Mouse (Mus musculus) heart, embryonic 14.5 days (tissue): ENCODE measurements around the gene Mmp11. TPM values are rescaled to one million over a fixed set of nuclear protein-coding genes. Genes with fewer than 3 reads are reported as not detected.
"Not testable (repeated sequence)": the region's sequence is repeated elsewhere in the genome, so short reads cannot be mapped to it uniquely, and the experiment has no call there.

Source experiments
- ATAC-seq: fragments of 200-750 bp; cut with Nextera tagmentation; 2 replicates; pipeline ENCODE4 v1.8.0; 2017; ENCODE audit warnings: low read depth, moderate TSS enrichment; ENCODE audit not compliant: insufficient number of reproducible peaks, insufficient read depth, low FRiP score
- H3K27ac ChIP-seq, 2 experiments: fragments of 200-500 bp in 1 of 2; fragments of 300-500 bp in 1 of 2; sonication (generic) in 1 of 2; replicated peaks in 1 of 2; 2 replicates each; pipeline ENCODE4 v1.5.1; 2012 to 2014; ENCODE audit warnings: low read depth in 2 of 2, low read length in 2 of 2, control low read depth in 1 of 2, mild to moderate bottlenecking in 1 of 2, mixed read lengths in 1 of 2; ENCODE audit not compliant: control insufficient read depth in 1 of 2, insufficient read depth in 1 of 2
- H3K27me3 ChIP-seq: fragments of 300-500 bp; sonication (generic); 2 replicates; pipeline ENCODE4 v1.6.1; 2014; ENCODE audit warnings: mild to moderate bottlenecking, low read length, control low read depth; ENCODE audit not compliant: control insufficient read depth, insufficient read depth
- H3K36me3 ChIP-seq: fragments of 300-500 bp; sonication (generic); 2 replicates; pipeline ENCODE4 v1.6.1; 2014; ENCODE audit warnings: mild to moderate bottlenecking, control low read depth, low read length, mixed read lengths; ENCODE audit not compliant: control insufficient read depth, insufficient read depth
- H3K4me1 ChIP-seq, 2 experiments: fragments of 200-500 bp in 1 of 2; fragments of 300-500 bp in 1 of 2; sonication (generic) in 1 of 2; 2 replicates each; pipeline ENCODE4 v1.6.1; 2012 to 2014; ENCODE audit warnings: low read length in 2 of 2, control low read depth in 1 of 2, mixed read lengths in 1 of 2; ENCODE audit not compliant: control insufficient read depth in 2 of 2, insufficient read depth in 2 of 2
- H3K4me2 ChIP-seq: fragments of 300-500 bp; sonication (generic); 2 replicates; pipeline ENCODE4 v1.6.1; 2014; ENCODE audit warnings: mild to moderate bottlenecking, low read length
- H3K4me3 ChIP-seq, 2 experiments: fragments of 200-500 bp in 1 of 2; fragments of 300-500 bp in 1 of 2; sonication (generic) in 1 of 2; 2 replicates each; pipeline ENCODE4 v1.5.1; 2012 to 2014; ENCODE audit warnings: low read length in 2 of 2, mild to moderate bottlenecking in 2 of 2, control low read depth in 1 of 2, low read depth in 1 of 2, moderate library complexity in 1 of 2; ENCODE audit not compliant: control insufficient read depth in 1 of 2, insufficient read depth in 1 of 2
- H3K9ac ChIP-seq: fragments of 300-500 bp; sonication (generic); 2 replicates; pipeline ENCODE4 v1.6.1; 2014; ENCODE audit warnings: mild to moderate bottlenecking, low read length
- H3K9me3 ChIP-seq: fragments of 300-500 bp; sonication (generic); 2 replicates; pipeline ENCODE4 v1.6.1; 2016; ENCODE audit warnings: low read length, control low read depth; ENCODE audit not compliant: control insufficient read depth
- WGBS: fragments of 180-500 bp; shearing (Covaris S2); extraction: QIAGEN DNeasy Blood & Tissue Kit; methylation state at CpG from one replicate; pipeline ENCODE4 v1.1.7; 2014; 5-methylcytosine and 5-hydroxymethylcytosine counted together
- polyA plus RNA-seq: library from polyadenylated mRNA; unstranded; fragments of >200 nt; fragmentation: Nextera tagmentation; extraction: Ambion mirVana; gene quantifications from 2 replicates; pipeline ENCODE4 v1.2.1, GENCODE M21; 2014

Mmp11 gene
- polyA plus RNA-seq, 1 experiment from 2014 or later: 23.4 TPM

DNA sequence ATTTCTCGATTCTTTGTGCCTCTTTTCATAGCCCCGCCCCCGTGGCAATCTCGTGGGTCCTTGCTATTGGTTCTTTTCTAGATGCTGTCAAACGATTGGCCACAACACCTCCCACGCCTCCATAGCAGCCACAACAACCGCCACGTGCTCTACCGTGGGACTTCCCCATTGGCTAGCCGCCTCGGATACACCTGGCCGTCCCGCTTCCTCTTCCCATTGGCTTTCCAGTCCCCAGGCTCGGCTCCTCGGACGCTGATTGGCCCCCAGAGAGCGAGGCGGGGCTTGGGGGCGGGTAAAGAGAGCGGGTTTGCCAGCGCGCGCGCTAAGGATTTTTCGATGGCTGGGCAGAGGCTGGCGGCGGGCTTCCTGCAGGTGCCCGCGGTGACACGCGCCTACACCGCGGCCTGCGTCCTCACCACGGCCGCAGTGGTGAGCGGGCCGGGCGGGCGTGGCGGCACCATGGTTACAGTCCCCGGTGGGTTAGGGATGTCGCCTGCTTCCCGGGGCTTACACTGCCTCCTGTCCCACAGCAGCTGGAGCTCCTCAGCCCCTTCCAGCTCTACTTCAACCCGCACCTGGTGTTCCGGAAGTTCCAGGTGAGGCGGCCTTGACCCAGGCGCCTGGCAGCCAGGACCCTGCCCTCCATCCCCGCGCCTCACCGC is 43.1 kb downstream of the Mmp11 start, which contains the start of gene Derl3:
TSS of gene Derl3 (plus strand) at position 325 of the 662 bp plus-strand sequence.
- peak within 1 kb of the TSS; percentile 88 for H3K4me2 ChIP-seq
- peaks cover 8 to 13% of the 10 kb centered on the region in 2 experiments; a peak in 3 of 4 replicates for H3K4me1 ChIP-seq
- H3K27ac ChIP-seq: no peak within 1 kb of the TSS
- 2% methylated on average over 44 of the region's 51 CpGs for WGBS
- ATAC-seq: peak; percentile 95
- no peaks in the 10 kb centered on the region for H3K9me3 ChIP-seq
- H3K4me3 ChIP-seq: peak within 1 kb of the TSS; percentile 38 to 44
- peaks cover 42% of the 10 kb centered on the region for H3K36me3 ChIP-seq
- H3K27me3 ChIP-seq: no peaks in the 10 kb centered on the region
- peak within 1 kb of the TSS; percentile 62 for H3K9ac ChIP-seq

GRCm38 (mm10) chr10:75889406-75890153 is 46.7 kb downstream of the Mmp11 start:
- no peak overlapping the region for H3K4me3 ChIP-seq
- H3K27me3 ChIP-seq: no peaks in the 10 kb centered on the region
- peaks cover 5 to 6% of the 10 kb centered on the region in 2 experiments; a peak in 3 of 4 replicates for H3K4me1 ChIP-seq
- H3K9ac ChIP-seq: no peak overlapping the region
- no peak overlapping the region for H3K4me2 ChIP-seq
- WGBS: 42% methylated on average over 8 of the region's 8 CpGs
- H3K9me3 ChIP-seq: no peaks in the 10 kb centered on the region
- H3K27ac ChIP-seq: no peak overlapping the region
- peaks cover 9% of the 10 kb centered on the region; the same call in 1 of the 2 replicates for H3K36me3 ChIP-seq
- no peak for ATAC-seq

DNA sequence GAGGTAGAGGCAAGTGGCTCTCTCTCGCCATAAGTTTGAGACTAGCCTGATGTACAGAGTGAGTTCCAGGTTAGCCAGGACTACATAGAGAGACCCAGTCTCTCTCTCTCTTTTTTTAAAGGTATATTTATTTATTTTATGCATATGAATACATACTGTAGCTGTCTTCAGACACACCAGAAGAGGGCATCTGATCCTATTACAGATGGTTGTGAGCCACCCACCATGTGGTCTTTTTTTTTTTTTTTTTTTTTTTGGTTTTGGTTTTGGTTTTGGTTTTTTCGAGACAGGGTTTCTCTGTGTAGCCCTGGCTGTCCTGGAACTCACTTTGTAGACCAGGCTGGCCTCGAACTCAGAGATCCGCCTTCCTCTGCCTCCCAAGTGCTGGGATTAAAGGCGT is 48.8 kb downstream of the Mmp11 start:
- 77% methylated on average over 5 of the region's 5 CpGs for WGBS
- H3K27me3 ChIP-seq, H3K4me2 ChIP-seq, H3K27ac ChIP-seq, H3K9me3 ChIP-seq, H3K4me3 ChIP-seq, H3K4me1 ChIP-seq, ATAC-seq, H3K36me3 ChIP-seq, H3K9ac ChIP-seq: not testable (repeated sequence)

GRCm38 (mm10) chr10:75884742-75885141 is 51.6 kb downstream of the Mmp11 start:
- Histone ChIP-seq H3K36me3 (no peaks in the 10 kb centered on the region), H3K27ac (no peak overlapping the region), H3K4me3 (no peak overlapping the region), H3K9me3 (no peaks in the 10 kb centered on the region), H3K9ac (no peak overlapping the region), H3K4me2 (no peak overlapping the region), H3K4me1 (peaks cover 0 to 5% of the 10 kb centered on the region in 2 experiments; a peak in 1 of 4 replicates), H3K27me3 (no peaks in the 10 kb centered on the region)
- no peak for ATAC-seq
- WGBS: 93% methylated on average over 8 of the region's 8 CpGs

DNA sequence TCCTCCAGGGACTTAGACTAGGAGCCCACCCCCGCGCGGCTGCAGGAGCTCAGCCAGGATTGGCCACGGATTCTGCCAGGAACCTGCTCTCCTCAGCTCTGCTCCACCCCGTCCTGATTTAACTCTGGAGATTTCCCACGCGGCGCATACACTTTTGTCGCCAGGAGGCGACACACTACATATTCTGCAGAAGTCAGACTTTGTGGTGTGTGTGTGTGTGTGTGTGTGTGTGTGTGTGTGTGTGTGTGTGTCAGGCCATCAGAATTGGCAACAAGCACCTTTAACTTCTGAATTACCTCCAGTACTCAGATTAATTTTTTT is 53.1 kb downstream of the Mmp11 start:
- no peak; the same call in 1 of the 2 replicates for ATAC-seq
- H3K36me3 ChIP-seq: no peaks in the 10 kb centered on the region
- WGBS: 1% methylated on average over 10 of the region's 10 CpGs
- H3K4me3 ChIP-seq: no peak overlapping the region; a peak in 1 of 4 replicates
- peak overlapping the region; percentile 33 for H3K4me2 ChIP-seq
- H3K4me1 ChIP-seq: peaks cover 0 to 2% of the 10 kb centered on the region in 2 experiments; a peak in 1 of 4 replicates
- 0 out of 2 replicates have a peak overlapping the region, but pooled peaks have one; percentile 12 for H3K9ac ChIP-seq
- no peaks in the 10 kb centered on the region for H3K9me3 ChIP-seq
- no peak overlapping the region for H3K27ac ChIP-seq
- no peaks in the 10 kb centered on the region for H3K27me3 ChIP-seq

DNA sequence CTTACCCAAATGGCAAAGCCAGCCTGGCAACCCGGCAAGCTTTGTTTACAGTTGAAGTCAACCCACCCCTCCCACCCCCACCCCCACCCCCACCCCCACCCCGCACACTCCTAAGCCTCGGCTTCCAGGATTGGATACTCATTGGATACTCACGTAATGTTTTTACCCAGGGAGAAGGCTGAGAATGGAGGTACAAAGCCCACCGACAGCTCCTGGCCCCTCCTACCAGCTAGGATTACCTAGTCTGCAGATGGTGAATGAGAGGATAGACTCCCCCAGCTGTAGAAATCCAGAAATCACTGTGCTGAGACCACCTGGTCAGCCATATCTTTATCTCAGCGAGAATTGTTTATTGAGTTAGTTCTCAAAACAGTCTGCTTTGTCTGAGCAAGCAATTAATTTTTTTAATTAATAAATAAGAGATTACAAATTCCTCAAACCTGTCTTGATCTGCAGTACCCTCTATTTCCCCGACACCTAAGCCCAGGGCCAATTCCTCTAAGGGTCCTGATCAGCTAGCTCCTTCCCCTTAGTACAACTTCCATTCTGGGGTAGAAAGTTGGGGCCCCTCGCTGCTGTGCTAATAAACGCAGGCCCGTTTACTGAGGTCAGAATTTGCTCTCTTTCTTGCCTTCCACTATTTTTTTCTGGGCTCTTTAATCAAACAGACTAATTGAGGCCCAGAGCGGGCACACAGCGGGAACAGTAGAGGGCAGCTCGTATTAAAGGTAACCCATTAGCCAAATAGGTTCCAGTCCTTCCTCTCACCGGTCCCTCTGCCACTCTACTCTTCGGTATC is 53.7 kb downstream of the Mmp11 start:
- no peak overlapping the region for H3K27ac ChIP-seq
- H3K9ac ChIP-seq: 0 out of 2 replicates have a peak overlapping the region, but pooled peaks have one; percentile 12
- no peaks in the 10 kb centered on the region for H3K27me3 ChIP-seq
- no peak overlapping the region; a peak in 1 of 4 replicates for H3K4me3 ChIP-seq
- 13% methylated on average over 15 of the region's 15 CpGs for WGBS
- ATAC-seq: no peak
- no peaks in the 10 kb centered on the region for H3K36me3 ChIP-seq
- H3K4me2 ChIP-seq: peak overlapping the region; percentile 33
- peaks cover 0 to 2% of the 10 kb centered on the region in 2 experiments; a peak in 1 of 4 replicates for H3K4me1 ChIP-seq
- no peaks in the 10 kb centered on the region for H3K9me3 ChIP-seq
